Mouse (Mus musculus) MEL (cell line): ENCODE measurements around the gene Myl12a.
A peak's percentile ranks its signal among the peaks of the same experiment; 100 is the strongest.

ENCODE experiments used
- CHD2 ChIP-seq: IDR thresholded peaks from 2 replicates; pipeline ENCODE4 v1.6.1; 2011; ENCODE audit warnings: low read length, improper control_type of control experiment
- CTCF ChIP-seq, 3 experiments: IDR thresholded peaks in 2 of 3; conservative IDR thresholded peaks in 1 of 3; 2 replicates each; pipeline ENCODE4 v1.5.1; 2011 to 2012; ENCODE audit warnings: low read length in 3 of 3, low read depth in 2 of 3, mild to moderate bottlenecking in 2 of 3, improper control_type of control experiment in 1 of 3, inconsistent platforms in 1 of 3, mixed read lengths in 1 of 3, moderate library complexity in 1 of 3; ENCODE audit not compliant: control insufficient read depth in 1 of 3, insufficient read depth in 1 of 3, poor library complexity in 1 of 3, severe bottlenecking in 1 of 3
- EP300 ChIP-seq, 2 experiments: IDR thresholded peaks; 2 replicates each; pipeline ENCODE4 v1.6.1; 2011; ENCODE audit warnings: improper control_type of control experiment in 2 of 2, low read length in 2 of 2, low read depth in 1 of 2, mild to moderate bottlenecking in 1 of 2
- GATA1 ChIP-seq: IDR thresholded peaks from 2 replicates; pipeline ENCODE4 v1.6.1; 2011; ENCODE audit warnings: low read depth, low read length, improper control_type of control experiment
- KAT2A ChIP-seq: conservative IDR thresholded peaks from 2 replicates; pipeline ENCODE4 v1.6.1; 2012; ENCODE audit warnings: low read depth, low read length, improper control_type of control experiment, inconsistent platforms
- MEF2A ChIP-seq: IDR thresholded peaks from 2 replicates; pipeline ENCODE4 v1.6.1; 2014; ENCODE audit warnings: low read depth, mild to moderate bottlenecking, inconsistent platforms, low read length, improper control_type of control experiment; ENCODE audit not compliant: poor library complexity, insufficient replicate concordance, severe bottlenecking; ENCODE audit errors: extremely low read depth
- NELFE ChIP-seq: IDR thresholded peaks from 2 replicates; pipeline ENCODE4 v1.6.1; 2011; ENCODE audit warnings: low read depth, low read length, improper control_type of control experiment
- POLR2A ChIP-seq, 2 experiments: IDR thresholded peaks; 2 replicates each; pipeline ENCODE4 v1.6.1; 2011 to 2012; ENCODE audit warnings: low read length in 2 of 2, mild to moderate bottlenecking in 2 of 2, control low read depth in 1 of 2, improper control_type of control experiment in 1 of 2, low read depth in 1 of 2, moderate library complexity in 1 of 2; ENCODE audit not compliant: control insufficient read depth in 1 of 2, insufficient read depth in 1 of 2, poor library complexity in 1 of 2
- RCOR1 ChIP-seq: IDR thresholded peaks from 2 replicates; pipeline ENCODE4 v1.6.1; 2012; ENCODE audit warnings: low read depth, mild to moderate bottlenecking, inconsistent platforms, low read length, improper control_type of control experiment
- USF1 ChIP-seq: IDR thresholded peaks from 2 replicates; pipeline ENCODE4 v1.6.1; 2014; ENCODE audit warnings: low read depth, mild to moderate bottlenecking, inconsistent platforms, low read length, improper control_type of control experiment, moderate library complexity
- USF2 ChIP-seq, 2 experiments: IDR thresholded peaks; 2 replicates each; pipeline ENCODE4 v1.6.1; 2011 to 2012; ENCODE audit warnings: improper control_type of control experiment in 2 of 2, low read length in 2 of 2, borderline replicate concordance in 1 of 2, inconsistent platforms in 1 of 2, low read depth in 1 of 2, mild to moderate bottlenecking in 1 of 2; ENCODE audit not compliant: insufficient read depth in 1 of 2
- ZMIZ1 ChIP-seq: IDR thresholded peaks from 2 replicates; pipeline ENCODE4 v1.6.1; 2012; ENCODE audit warnings: low read depth, mild to moderate bottlenecking, inconsistent platforms, low read length, improper control_type of control experiment, moderate library complexity

GRCm38 (mm10) chr17:71001067-71001466, 1.6 kb downstream of the Myl12a start:
- TF ChIP-seq KAT2A: no peak
- TF ChIP-seq RCOR1: peak; percentile 28; the same call in 1 of the 2 replicates
- TF ChIP-seq CHD2: no peak
- no peak for TF ChIP-seq CTCF (IDR thresholded peaks at IDR 0.05 in 2 of 3, conservative IDR thresholded peaks at IDR 0.05 in 1 of 3; ENCODE audit: control insufficient read depth in 1 of 3, insufficient read depth in 1 of 3, low read depth in 2 of 3, low read length in 3 of 3, poor library complexity in 1 of 3, severe bottlenecking in 1 of 3)
- TF ChIP-seq USF2 (IDR thresholded peaks at IDR 0.05; ENCODE audit: borderline replicate concordance in 1 of 2, insufficient read depth in 1 of 2, low read depth in 1 of 2, low read length in 2 of 2): no peak
- TF ChIP-seq EP300 (IDR thresholded peaks at IDR 0.05; ENCODE audit: low read depth in 1 of 2, low read length in 2 of 2): peak in 1 of 2 experiments; percentile 36; a peak in 2 of 4 replicates
- no peak for TF ChIP-seq ZMIZ1
- TF ChIP-seq POLR2A (IDR thresholded peaks at IDR 0.05; ENCODE audit: control insufficient read depth in 1 of 2, insufficient read depth in 1 of 2, low read depth in 1 of 2, low read length in 2 of 2, poor library complexity in 1 of 2): no peak
- TF ChIP-seq MEF2A: no peak
- 0 out of 2 replicates have a peak, but pooled peaks have one; percentile 3 for TF ChIP-seq USF1
- TF ChIP-seq NELFE: no peak
- no peak for TF ChIP-seq GATA1
